Mouse (Mus musculus): ENCODE measurements around the gene Dock2.

Gene Dock2

DNA sequence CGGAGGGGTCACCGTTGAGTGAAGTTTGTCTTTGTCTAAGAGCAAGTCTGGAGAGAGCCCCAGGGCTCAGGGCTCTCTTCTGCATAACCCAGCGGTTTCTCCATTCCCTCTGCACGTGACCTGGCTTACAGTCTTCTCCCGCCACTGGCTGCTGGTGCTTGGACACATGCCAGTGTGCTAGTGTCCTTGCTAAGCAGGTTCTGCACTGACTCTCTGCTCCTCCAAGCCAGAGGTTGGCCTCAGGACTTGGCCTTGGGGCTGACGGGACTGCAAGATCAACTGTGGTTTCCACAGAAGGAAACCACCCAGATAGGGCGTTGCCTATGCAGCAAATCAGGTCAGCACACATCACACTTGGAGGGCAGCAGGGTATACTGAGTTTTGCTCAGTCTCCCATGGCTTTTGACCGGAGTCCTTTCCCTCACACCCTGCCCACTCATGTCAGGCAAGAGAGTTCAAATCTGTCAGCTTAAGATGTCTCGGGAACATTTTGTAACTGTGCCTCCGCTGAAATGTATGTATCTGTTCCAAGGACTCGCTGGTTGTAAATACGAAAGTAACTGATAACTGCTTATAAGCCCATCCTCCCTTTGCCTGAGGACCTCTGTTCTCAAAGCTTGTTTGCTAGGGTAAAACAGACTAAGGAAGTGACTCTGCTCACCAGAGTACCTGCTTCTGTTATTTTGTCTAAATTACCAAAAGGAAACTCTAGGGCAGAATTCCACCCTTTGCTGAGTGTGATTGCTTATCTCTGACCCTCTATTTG lies 12.3 kb downstream of the Dock2 start:
- in situ Hi-C loops (cut with MboI, MseI) = loop anchor here in 1 of 2 experiments (25.0 kb wide), 1 partner anchor 734 kb away; the partner anchor contains the start of gene Lcp2

DNA sequence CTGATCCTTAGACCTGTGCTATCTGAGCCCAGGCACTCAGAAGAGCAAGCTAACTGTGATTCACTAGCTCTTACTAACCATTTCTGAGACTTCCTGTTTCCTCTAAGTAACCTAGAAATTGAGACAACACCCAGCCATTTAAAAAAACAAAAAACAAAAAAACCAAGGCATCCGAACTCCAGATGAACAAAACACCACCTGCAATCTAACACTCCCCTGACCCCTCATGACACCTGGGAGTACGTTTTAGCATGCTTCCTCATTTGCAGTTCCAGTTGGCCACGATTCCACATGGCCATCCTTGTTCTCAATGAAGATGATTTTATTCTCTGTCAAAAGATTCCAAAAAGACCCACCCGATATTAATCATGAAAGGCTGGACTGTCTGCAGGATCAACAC lies 13.0 kb downstream of the Dock2 start:
- in situ Hi-C loops (cut with MboI, MseI) = loop anchor here in 1 of 2 experiments (25.0 kb wide), 1 partner anchor 733 kb away; the partner anchor contains the start of gene Lcp2

DNA sequence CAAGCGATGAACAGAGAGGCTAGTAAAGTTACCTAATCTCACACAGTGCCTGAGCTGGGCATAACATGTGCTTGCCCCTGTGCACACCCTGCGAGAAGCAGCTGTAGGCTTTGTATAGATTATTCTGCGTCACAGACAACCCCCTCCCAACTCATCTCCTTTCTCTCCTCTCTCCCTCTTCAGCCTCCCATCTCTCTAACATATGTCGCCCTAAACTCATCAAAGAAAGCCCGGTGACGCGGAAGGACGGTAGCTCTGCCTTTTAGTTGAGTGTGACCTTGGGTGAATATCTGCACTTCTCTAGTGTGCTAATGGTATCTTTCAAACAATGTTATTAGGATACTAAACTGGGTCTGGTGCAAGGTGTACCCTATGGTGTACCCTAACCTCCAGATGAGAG lies 13.7 kb downstream of the Dock2 start:
- in situ Hi-C loops (cut with MboI, MseI) = loop anchor here in 1 of 2 experiments (25.0 kb wide), 1 partner anchor 733 kb away; the partner anchor contains the start of gene Lcp2

DNA sequence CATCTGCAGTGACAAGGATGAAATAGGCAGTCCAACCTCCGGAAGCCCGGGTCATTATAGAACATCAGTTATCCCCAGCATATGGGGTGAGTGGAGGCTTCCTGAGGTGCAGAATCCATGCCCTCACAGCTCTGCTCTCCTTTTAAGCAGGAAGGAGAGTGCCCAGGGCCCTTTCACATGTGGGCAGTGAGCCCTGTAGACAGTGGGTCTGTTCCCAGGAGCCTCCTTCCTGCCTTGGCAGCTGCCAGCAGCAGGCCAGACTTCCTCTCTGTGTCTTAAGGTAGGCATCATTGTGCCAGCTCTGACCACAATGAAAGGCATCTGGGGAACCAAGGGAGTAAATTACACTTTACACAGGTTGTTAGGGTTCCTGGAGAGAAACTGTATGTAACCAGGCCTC lies 14.3 kb downstream of the Dock2 start:
- in situ Hi-C loops (cut with MboI, MseI) = loop anchor here in 1 of 2 experiments (25.0 kb wide), 1 partner anchor 732 kb away; the partner anchor contains the start of gene Lcp2

DNA sequence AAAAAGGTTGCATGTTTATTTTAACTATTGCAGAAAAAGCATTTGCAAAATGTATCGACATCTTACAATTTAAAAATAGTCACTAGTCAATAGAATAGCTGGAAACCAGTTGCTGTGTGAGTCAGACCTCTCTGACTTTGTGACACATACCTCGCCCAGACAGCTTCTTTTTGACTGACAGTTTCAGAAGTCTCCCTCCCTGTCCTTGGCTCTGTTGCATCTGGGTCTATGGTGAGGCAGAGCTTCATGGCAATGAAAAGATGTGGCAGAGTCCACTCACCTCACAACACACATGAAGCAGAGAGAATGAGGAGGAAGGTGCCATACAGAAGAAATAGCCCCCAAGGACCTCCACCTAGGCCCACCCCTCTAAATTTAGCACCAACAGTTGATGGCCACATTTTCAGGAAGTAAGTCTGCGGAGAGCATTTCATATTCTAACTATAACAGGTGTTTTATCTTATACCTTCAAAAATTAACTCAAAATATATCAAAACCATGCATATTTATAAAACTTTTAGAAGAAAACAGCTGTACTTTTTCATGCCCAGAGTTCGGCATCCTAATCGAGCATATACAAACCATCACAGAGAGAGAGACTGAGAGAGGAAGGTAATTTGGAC lies 19.8 kb downstream of the Dock2 start:
- in situ Hi-C loops (cut with MboI, MseI) = loop anchor here in 1 of 2 experiments (25.0 kb wide), 1 partner anchor 727 kb away; the partner anchor contains the start of gene Lcp2

DNA sequence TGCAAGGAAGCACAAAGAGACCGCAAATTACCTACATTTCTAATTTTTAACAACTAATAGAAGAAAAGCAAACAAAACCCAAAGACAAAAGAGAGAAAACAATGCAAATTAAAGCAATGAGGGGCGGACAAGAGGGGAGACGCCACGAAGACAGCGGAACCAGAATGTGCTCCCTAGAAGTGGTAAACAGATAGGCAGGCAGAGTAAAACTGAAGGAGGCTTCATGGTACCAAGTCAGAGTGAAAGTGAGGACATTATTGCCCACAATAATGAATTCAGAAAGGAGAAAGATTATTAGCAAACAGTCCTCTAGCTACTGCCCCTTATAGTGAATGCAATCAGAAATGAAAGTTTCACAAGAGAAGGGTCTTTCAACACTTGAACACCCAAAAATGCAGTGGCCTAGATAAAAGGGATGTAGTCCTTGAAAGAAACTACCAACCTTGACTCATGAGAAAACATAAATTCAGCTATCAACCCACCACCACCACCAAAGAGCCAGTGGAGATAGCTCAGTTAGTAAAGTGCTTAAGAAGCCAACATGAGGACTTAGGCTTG lies 21.0 kb downstream of the Dock2 start:
- in situ Hi-C loops (cut with MboI, MseI) = loop anchor here in 1 of 2 experiments (25.0 kb wide), 1 partner anchor 725 kb away; the partner anchor contains the start of gene Lcp2

DNA sequence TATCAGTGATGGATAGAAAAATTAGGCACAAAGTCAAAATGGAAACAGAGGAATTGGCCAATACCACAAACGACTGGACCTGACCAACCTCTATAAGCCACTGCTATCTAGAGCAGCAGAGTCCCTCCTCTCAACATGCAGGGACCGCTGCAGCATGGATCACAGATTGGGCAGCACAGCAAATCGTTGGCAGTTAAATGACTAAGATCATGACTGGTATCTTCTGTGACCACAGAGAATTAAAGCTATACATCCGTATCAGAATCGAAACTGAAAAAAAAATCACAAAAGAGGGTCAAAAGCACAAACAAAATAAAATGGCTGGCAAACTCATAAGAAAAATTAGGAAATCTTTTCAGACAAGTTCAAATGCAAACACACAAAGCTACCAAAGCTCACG lies 21.6 kb downstream of the Dock2 start:
- in situ Hi-C loops (cut with MboI, MseI) = loop anchor here in 1 of 2 experiments (25.0 kb wide), 1 partner anchor 725 kb away; the partner anchor contains the start of gene Lcp2

DNA sequence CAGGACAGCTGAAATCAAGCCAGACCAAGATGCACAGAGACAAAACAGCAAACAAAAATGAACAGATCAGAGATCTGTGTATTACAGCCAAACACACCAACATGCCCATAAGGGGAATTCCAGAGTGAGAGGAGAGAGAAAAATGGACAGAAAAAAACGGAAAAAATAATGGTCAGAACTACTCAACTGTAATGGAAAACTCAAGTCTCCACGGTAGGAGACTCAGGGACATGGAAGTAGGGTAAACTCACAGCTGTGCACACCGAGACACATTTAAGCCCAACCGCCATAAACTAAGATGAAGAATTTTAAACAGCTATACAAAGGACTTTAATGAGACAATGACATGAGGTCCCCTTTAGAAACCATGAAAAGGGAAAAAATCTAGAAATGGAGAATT lies 24.1 kb downstream of the Dock2 start:
- in situ Hi-C loops (cut with MboI, MseI) = loop anchor here in 1 of 2 experiments (25.0 kb wide), 1 partner anchor 722 kb away; the partner anchor contains the start of gene Lcp2

DNA sequence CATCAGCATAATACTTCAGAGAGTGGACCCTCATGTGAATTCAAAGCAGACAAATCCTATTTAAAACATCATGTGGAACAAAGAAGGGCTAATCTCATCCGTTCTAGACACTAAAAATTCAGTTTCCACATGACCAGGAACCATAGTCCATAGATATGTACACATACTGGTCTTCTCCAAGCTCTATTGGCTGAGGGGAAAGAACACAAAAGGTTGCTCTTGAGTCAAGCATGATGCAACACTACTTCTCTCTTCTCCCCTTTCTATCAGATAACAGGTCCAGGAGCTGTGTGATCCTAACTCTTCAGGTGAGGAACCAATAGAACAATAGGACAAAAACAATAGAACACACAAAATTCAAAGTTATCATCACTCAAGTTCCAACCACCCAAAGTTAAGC lies 42.6 kb downstream of the Dock2 start:
- in situ Hi-C loops (cut with MboI, MseI) = no loop called here

DNA sequence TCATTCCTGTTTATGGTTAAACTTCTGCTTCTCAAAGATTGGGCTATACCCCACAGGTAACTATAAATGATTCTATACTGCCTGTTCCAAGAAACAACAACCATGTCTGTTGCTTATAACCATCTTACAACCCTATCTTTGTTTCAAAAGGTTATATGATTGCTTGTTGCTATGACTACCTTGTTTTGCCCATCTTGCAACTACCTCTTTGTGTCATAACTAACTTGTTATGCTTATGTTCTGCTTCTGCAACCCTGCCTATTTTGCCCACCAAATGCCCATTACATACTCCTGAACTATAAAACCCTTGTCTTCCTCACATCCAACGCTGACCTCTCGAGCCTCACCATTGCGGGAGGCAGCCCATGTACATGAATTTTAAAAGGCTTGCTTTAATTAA lies 43.9 kb downstream of the Dock2 start:
- in situ Hi-C loops (cut with MboI, MseI) = loop anchor here in 1 of 2 experiments (10.0 kb wide), 1 partner anchor 45 kb away; the partner anchor contains the start of gene Dock2

DNA sequence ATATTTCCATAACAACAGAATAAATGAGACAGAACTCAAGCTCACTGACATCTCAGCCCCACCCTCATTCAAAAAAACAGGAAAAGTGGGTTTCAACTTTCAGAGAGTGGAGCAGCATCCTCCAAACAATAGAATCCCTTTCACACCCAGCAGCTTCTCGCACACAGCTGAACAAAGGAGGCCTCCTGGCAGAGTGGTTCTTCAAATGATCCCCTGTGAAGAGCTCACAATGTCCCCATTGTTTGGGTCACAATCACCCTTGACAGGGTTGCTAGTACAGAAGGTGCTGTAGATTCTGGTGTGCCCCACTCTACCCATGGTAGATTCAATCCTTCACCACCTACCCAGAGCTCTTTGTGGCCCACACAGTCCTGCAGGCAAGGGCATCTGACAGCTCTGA lies 44.7 kb downstream of the Dock2 start:
- in situ Hi-C loops (cut with MboI, MseI) = loop anchor here in 1 of 2 experiments (10.0 kb wide), 1 partner anchor 46 kb away; the partner anchor contains the start of gene Dock2

DNA sequence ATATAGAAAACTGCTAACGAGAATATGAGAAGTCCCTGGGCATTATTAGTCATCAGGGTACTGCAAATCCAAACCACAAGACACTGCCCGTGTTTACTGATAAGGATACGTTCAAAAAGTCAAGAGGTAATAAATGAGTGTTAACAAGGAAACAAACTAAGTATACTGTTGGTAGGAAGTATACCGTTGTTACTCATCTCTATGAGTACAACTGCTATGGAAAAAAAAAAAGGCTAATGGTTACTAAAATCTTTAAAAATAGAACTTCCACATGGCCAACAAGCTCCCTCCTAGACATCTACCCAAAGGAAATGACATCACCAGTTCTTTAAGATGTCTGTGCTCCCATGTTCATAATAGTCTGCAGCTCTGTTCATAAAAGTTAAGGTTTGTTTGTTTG lies 46.5 kb downstream of the Dock2 start:
- in situ Hi-C loops (cut with MboI, MseI) = loop anchor here in 1 of 2 experiments (10.0 kb wide), 1 partner anchor 48 kb away; the partner anchor contains the start of gene Dock2

DNA sequence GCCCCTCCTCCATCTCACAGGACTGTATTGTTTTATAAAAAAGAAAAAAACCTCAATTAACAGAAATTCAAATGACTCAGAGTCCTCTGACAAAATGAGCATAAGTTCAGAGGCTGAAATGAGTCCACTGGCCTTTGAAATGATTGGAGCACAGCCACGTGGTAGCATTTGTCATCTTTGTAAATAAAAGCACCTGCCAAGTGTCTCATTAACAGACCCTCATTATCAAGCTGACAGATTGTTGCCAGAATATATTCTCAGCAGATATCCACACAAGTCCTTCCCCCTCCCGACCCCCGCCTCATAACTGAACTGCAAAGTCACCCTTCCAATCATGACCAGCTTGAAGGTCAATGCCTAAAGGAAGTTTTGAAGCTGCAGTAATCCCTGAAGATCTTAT lies 49.7 kb downstream of the Dock2 start:
- in situ Hi-C loops (cut with MboI, MseI) = loop anchor here in 1 of 2 experiments (10.0 kb wide), 1 partner anchor 51 kb away; the partner anchor contains the start of gene Dock2

DNA sequence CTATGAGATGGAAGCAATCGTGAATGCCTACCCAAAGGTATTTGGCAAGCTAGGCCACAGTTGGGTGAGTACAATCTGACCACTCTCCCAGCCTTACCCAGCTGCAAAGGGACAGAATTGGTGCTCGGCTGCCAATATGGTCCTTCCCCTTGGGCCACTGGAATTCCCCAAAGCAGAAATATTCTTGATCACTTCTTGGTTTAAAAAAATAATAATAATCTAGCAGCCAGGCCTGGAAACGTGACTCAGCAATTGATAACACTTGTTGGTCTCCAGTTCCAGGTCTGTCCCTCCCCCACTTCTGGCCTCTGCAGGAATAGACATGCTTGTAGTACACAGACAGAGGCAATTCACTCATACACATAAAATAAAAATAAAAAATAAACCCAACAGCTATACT lies 56.2 kb downstream of the Dock2 start:
- in situ Hi-C loops (cut with MboI, MseI) = loop anchor here in 1 of 2 experiments (5.0 kb wide), 1 partner anchor 60 kb away; no protein-coding TSS in a partner anchor

DNA sequence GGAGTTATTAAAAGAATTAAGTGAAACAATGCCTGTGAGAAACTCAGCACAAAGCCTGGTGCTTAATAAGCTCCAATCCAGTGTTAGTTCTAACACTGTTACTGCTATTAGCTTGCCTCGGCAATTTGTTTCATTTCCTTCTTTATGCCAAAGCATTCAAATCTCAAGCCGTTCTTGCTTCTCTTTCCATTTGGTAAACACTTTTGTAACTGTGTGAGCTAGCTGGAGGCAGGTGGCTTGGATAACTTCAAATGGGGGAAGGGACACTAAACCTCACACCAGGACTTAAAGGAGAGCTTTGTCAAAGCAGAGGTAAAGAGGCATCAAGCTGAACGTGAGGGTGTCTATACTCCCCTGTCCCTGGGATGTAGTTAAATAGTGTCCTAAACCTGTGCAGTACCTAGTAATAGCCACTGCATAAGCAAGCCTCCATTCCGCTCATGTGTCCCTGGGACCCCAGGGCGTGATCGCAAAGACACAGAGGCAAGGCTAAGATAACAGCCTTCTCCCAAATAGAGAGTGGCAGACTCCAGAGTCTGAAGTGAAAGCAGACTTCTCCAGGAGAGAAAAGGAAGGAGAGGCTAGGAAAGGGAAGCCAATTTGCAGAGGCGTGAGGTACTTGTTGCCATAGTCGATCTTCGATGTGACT lies 56.9 kb downstream of the Dock2 start:
- in situ Hi-C loops (cut with MboI, MseI) = loop anchor here in 1 of 2 experiments (5.0 kb wide), 1 partner anchor 60 kb away; no protein-coding TSS in a partner anchor

DNA sequence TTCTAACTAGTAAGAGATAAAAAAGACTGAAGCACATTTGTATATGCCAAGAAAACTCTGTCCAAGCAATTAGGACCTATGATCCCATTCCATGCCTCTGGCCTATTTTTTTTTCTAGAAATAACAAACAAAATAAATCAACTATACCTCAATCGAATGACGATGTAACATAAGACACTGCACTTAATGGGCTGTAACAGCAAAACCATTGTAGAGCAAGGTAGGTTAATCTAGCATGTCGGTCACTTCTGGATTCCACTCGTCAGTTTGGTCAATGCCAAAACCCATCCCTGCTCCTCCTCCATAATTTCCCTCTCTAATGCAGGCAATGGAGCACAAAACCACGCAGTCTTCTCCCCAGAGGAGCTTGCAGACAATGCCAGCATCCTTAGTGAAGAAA lies 70.3 kb downstream of the Dock2 start:
- in situ Hi-C loops (cut with MboI, MseI) = loop anchor here in 1 of 2 experiments (25.0 kb wide), 4 partner anchors 599 to 1074 kb away; partner anchors contain the start of genes Fbll1 and Kcnip1

DNA sequence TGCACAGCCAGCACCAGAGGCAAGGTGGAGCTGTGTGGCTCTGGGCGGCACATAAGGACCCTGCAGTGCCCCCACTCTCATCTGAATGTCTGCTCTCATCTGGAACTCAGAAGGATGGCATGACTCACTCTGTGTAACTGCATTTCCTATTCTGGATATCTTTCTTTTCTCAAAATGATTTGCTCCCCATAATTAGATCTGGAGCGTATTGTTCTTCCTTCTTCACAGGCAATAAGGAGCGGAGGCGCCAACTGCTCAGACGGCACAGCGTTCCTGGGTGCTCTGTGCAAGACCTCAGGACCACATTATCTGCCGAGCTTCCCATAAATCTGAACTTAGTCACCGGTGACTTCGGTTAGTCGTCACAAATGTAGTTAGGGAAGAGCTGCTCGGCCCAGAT lies 75.4 kb downstream of the Dock2 start:
- in situ Hi-C loops (cut with MboI, MseI) = loop anchor here in 1 of 2 experiments (25.0 kb wide), 4 partner anchors 596 to 1079 kb away; partner anchors contain the start of genes Fbll1 and Kcnip1

DNA sequence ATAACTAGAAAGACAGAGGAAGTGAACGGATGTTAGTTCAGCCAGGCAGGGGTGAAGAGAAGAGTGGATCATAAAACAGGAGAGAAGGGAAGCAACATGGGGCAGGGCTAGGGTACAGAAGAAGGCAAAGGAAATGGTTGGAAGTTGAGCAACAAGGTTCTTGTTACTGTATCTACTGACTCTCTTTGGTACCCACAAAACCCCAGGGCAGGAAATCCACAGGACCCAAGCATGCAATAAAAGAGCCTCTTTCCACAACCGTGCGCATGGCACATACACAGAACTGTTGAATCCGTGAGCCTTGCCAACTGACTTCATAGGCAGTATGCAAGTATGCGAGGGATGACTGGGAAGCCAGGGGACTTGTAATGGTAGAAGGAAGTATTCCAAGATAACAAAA lies 76.3 kb downstream of the Dock2 start:
- in situ Hi-C loops (cut with MboI, MseI) = loop anchor here in 1 of 2 experiments (25.0 kb wide), 4 partner anchors 595 to 1080 kb away; partner anchors contain the start of genes Fbll1 and Kcnip1

DNA sequence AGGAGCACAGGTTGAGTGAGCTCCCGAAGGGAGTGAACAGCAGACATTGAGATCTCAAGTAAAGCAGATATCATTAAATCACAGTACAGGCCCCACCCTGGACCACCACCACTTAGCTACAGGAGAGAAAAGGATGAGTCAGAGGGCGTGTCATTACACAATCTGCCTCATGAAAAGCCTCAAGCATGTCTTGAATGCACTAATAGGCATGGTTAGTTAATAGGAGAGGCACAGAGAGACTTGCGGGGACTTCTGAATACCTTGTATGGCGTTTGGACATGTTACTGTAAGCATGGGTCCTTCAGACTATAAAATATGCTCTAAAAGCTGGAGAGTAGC lies 78.6 kb downstream of the Dock2 start:
- in situ Hi-C loops (cut with MboI, MseI) = loop anchor here in 1 of 2 experiments (25.0 kb wide), 4 partner anchors 593 to 1082 kb away; partner anchors contain the start of genes Fbll1 and Kcnip1

DNA sequence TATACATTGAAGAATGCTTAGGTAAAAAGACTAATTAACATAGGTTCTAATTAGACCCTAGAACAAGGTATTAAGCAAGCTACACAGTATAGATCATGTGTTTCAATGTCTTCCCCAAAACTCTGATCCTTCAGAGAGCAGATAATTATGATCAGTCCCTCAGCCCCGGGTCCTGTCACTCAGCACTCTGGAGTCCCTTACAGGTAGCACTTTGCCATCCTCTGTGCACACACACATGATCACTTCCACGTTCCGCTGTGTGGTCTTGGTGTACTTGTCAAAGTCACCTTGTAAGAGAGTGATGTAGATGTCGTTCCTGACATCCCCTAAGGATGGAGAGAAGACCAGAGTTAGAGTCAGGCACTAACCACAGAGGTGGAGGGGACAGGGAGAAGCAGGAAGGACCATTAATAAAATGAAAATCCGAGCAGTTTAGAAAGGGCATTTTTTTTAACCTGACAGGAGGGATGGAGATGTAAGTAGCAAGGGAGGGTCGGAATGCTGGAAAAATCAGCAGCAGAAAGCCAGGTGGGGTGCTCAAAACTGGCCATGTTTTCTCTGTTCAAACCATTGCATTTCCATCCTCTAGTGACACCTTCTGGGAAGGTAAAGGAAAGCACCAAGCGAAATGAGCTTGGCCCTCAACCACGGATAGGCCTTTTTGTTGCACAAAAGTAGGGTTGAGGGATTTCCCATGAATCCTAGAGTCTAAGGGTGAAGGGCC lies 79.1 kb downstream of the Dock2 start:
- in situ Hi-C loops (cut with MboI, MseI) = loop anchor here in 1 of 2 experiments (25.0 kb wide), 4 partner anchors 592 to 1083 kb away; partner anchors contain the start of genes Fbll1 and Kcnip1

All from T-helper 17 cell (primary cell).